Mouse (Mus musculus): Measurements from ENCODE around the gene Scn8a.

DNA sequence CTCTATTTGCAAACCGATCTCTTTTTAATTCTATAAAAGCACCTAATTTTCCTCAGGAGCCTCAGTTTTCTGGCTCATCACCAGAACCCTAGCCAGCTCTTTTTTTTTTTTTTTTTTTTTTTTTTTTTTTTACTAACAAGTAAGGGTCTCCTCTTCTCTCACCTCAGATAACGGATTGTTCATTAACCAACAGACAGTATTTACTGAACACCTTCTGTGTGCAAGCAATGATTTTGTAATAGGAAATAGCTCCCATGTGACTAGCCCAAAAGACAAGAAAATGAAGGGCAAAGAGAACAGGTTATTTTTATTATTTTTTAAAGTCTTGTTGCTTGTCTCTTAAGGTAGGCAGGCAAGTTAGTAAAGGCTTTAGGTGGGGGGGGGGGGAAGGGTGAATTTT is 82.6 kb downstream of the Scn8a start:
- TF ChIP-seq POLR2A (IDR thresholded peaks at IDR 0.05; ENCODE audit: low read depth, low read length) (no peak), CTCF (IDR thresholded peaks at IDR 0.05; ENCODE audit: extremely low read depth, insufficient read length, insufficient replicate concordance, low read depth, low read length) (no peak)

Data from small intestine, adult 2 months (tissue).